Mouse (Mus musculus): ENCODE measurements around the gene Slc6a6. TPM values are rescaled to one million over a fixed set of nuclear protein-coding genes. Genes with fewer than 3 reads are reported as not detected.

The Slc6a6 gene
- total and polyA plus RNA-seq, 3 experiments, result 54.6 to 90.0 TPM; not detected in 1

GRCm38 (mm10) chr6:91655874-91656433 lies 27.9 kb upstream of the Slc6a6 start:
- no peaks in the 10 kb centered on the region for H3K4me1 ChIP-seq (ENCODE audit: control insufficient read depth in 1 of 2, insufficient read depth in 2 of 2, low read length in 2 of 2)
- H3K79me2 ChIP-seq (ENCODE audit: control insufficient read depth, insufficient read depth, low read length, poor library complexity), result no peaks in the 10 kb centered on the region
- no peaks in the 10 kb centered on the region for H3K9me3 ChIP-seq (replicated peaks; ENCODE audit: insufficient read depth, low read length)
- H3K9ac ChIP-seq (ENCODE audit: control insufficient read depth, low read depth, low read length, poor library complexity, severe bottlenecking), result no peak overlapping the region
- TF ChIP-seq CTCF (IDR thresholded peaks at IDR 0.05 in 2 of 3, conservative IDR thresholded peaks at IDR 0.05 in 1 of 3; ENCODE audit: control insufficient read depth in 1 of 3, insufficient read depth in 1 of 3, low read depth in 2 of 3, low read length in 3 of 3, poor library complexity in 1 of 3, severe bottlenecking in 1 of 3) (no peak), POLR2AphosphoS2 (IDR thresholded peaks at IDR 0.05; ENCODE audit: low read length) (no peak), MAZ (IDR thresholded peaks at IDR 0.05; ENCODE audit: low read depth, low read length) (no peak), JUND (IDR thresholded peaks at IDR 0.05; ENCODE audit: low read depth, low read length) (no peak), RAD21 (IDR thresholded peaks at IDR 0.05; ENCODE audit: low read depth, low read length) (no peak), POLR2AphosphoS5 (IDR thresholded peaks at IDR 0.05; ENCODE audit: borderline replicate concordance, low read depth, low read length) (no peak), TCF12 (IDR thresholded peaks at IDR 0.05; ENCODE audit: low read depth, low read length) (no peak), KAT2A (conservative IDR thresholded peaks at IDR 0.05; ENCODE audit: low read depth, low read length) (no peak), ELF1 (IDR thresholded peaks at IDR 0.05; ENCODE audit: low read depth, low read length) (no peak), SIN3A (IDR thresholded peaks at IDR 0.05; ENCODE audit: low read length) (no peak), RCOR1 (IDR thresholded peaks at IDR 0.05; ENCODE audit: low read depth, low read length) (no peak), ZMIZ1 (IDR thresholded peaks at IDR 0.05; ENCODE audit: low read depth, low read length) (no peak), UBTF (IDR thresholded peaks at IDR 0.05; ENCODE audit: borderline replicate concordance, insufficient read depth, low read depth, low read length) (no peak), MYC (IDR thresholded peaks at IDR 0.05; ENCODE audit: low read depth, low read length) (no peak), EP300 (IDR thresholded peaks at IDR 0.05; ENCODE audit: low read depth in 1 of 2, low read length in 2 of 2) (no peak), MXI1 (IDR thresholded peaks at IDR 0.05; ENCODE audit: low read depth, low read length) (no peak), MAFK (IDR thresholded peaks at IDR 0.05; ENCODE audit: borderline replicate concordance, low read depth, low read length) (no peak)
- H3K27ac ChIP-seq (ENCODE audit: control insufficient read depth, low read depth, low read length), result no peak overlapping the region
- DNase-seq (ENCODE audit: low read depth, low spot score), result no peak
- H3K27me3 ChIP-seq (ENCODE audit: control insufficient read depth in 1 of 2, insufficient read depth in 2 of 2, low read length in 2 of 2), result peaks cover 0 to 5% of the 10 kb centered on the region in 2 experiments; a peak in 3 of 4 replicates
- no peaks in the 10 kb centered on the region for H3K36me3 ChIP-seq (ENCODE audit: control insufficient read depth in 1 of 2, insufficient read depth in 2 of 2, low read length in 2 of 2)
- H3K4me3 ChIP-seq (ENCODE audit: control insufficient read depth in 1 of 2, insufficient read depth in 1 of 2, low read depth in 2 of 2, low read length in 2 of 2), result no peak overlapping the region

- no peaks in the 10 kb centered on the region for H3K9me3 ChIP-seq (replicated peaks; ENCODE audit: insufficient read depth, low read length)
- H3K36me3 ChIP-seq (ENCODE audit: control insufficient read depth in 1 of 2, insufficient read depth in 2 of 2, low read length in 2 of 2), result no peaks in the 10 kb centered on the region
- no peak overlapping the region for H3K27ac ChIP-seq (ENCODE audit: control insufficient read depth, low read depth, low read length)
- no peaks in the 10 kb centered on the region for H3K4me1 ChIP-seq (ENCODE audit: control insufficient read depth in 1 of 2, insufficient read depth in 2 of 2, low read length in 2 of 2)
- H3K9ac ChIP-seq (ENCODE audit: control insufficient read depth, low read depth, low read length, poor library complexity, severe bottlenecking), result no peak overlapping the region
- H3K27me3 ChIP-seq (ENCODE audit: control insufficient read depth in 1 of 2, insufficient read depth in 2 of 2, low read length in 2 of 2), result peaks cover 0 to under 1% of the 10 kb centered on the region in 2 experiments; a peak in 2 of 4 replicates
- H3K4me3 ChIP-seq (ENCODE audit: control insufficient read depth in 1 of 2, insufficient read depth in 1 of 2, low read depth in 2 of 2, low read length in 2 of 2), result no peak overlapping the region
- no peaks in the 10 kb centered on the region for H3K79me2 ChIP-seq (ENCODE audit: control insufficient read depth, insufficient read depth, low read length, poor library complexity)
- no peak for DNase-seq (ENCODE audit: low read depth, low spot score)
- no peak for TF ChIP-seq MAFK (IDR thresholded peaks at IDR 0.05; ENCODE audit: borderline replicate concordance, low read depth, low read length)
- no peak for TF ChIP-seq HCFC1 (IDR thresholded peaks at IDR 0.05; ENCODE audit: low read depth, low read length)
- TF ChIP-seq ETS1 (IDR thresholded peaks at IDR 0.05; ENCODE audit: low read depth, low read length), result no peak
- TF ChIP-seq CHD2 (IDR thresholded peaks at IDR 0.05; ENCODE audit: low read length), result no peak
- no peak for TF ChIP-seq GATA1 (IDR thresholded peaks at IDR 0.05; ENCODE audit: low read depth, low read length)
- no peak for TF ChIP-seq GABPA (IDR thresholded peaks at IDR 0.05; ENCODE audit: low read depth, low read length)
These were observed 25.6 kb upstream of the Slc6a6 start for GRCm38 (mm10) chr6:91658288-91658687.
